Mouse (Mus musculus) hindbrain, embryonic 13.5 days (tissue): Measurements from ENCODE around the gene Knstrn. TPM values are rescaled to one million over a fixed set of nuclear protein-coding genes. Genes with fewer than 3 reads are reported as not detected.

ENCODE experiments used
- ATAC-seq: fragments of 200-750 bp; cut with Nextera tagmentation; 2 replicates; pipeline ENCODE4 v1.8.0; 2017; ENCODE audit warnings: moderate TSS enrichment; ENCODE audit not compliant: low FRiP score
- H3K27ac ChIP-seq: fragments of 300-500 bp; sonication (generic); 2 replicates; pipeline ENCODE4 v1.5.1; 2015; ENCODE audit warnings: inconsistent platforms, mild to moderate bottlenecking, moderate library complexity
- H3K27me3 ChIP-seq: fragments of 300-500 bp; sonication (generic); 2 replicates; pipeline ENCODE4 v1.6.1; 2015; ENCODE audit warnings: mild to moderate bottlenecking, inconsistent platforms
- H3K36me3 ChIP-seq: fragments of 300-500 bp; sonication (generic); 2 replicates; pipeline ENCODE4 v1.6.1; 2015; ENCODE audit warnings: mild to moderate bottlenecking, inconsistent platforms
- H3K4me1 ChIP-seq: fragments of 300-500 bp; sonication (generic); replicated peaks from 2 replicates; pipeline ENCODE4 v1.6.1; 2015; ENCODE audit warnings: inconsistent platforms
- H3K4me2 ChIP-seq: fragments of 300-500 bp; sonication (generic); 2 replicates; pipeline ENCODE4 v1.6.1; 2015; ENCODE audit warnings: inconsistent platforms, mild to moderate bottlenecking, moderate library complexity
- H3K4me3 ChIP-seq: fragments of 300-500 bp; sonication (generic); 2 replicates; pipeline ENCODE4 v1.5.1; 2015; ENCODE audit warnings: mild to moderate bottlenecking, inconsistent platforms
- H3K9ac ChIP-seq: fragments of 300-500 bp; sonication (generic); 2 replicates; pipeline ENCODE4 v1.6.1; 2015; ENCODE audit warnings: mild to moderate bottlenecking, inconsistent platforms
- H3K9me3 ChIP-seq: fragments of 300-500 bp; sonication (generic); 2 replicates; pipeline ENCODE4 v1.6.1; 2016; ENCODE audit warnings: inconsistent platforms
- WGBS: fragments of 180-500 bp; shearing (Covaris S2); methylation state at CpG from one replicate; pipeline ENCODE4 v1.1.7; 2015; 5-methylcytosine and 5-hydroxymethylcytosine counted together
- polyA plus RNA-seq: library from polyadenylated mRNA; unstranded; fragments of >200 nt; fragmentation: Nextera tagmentation; extraction: Ambion mirVana; gene quantifications from 2 replicates; pipeline ENCODE4 v1.2.1, GENCODE M21; 2015

The Knstrn gene
- polyA plus RNA-seq = 32.9 and 33.6 TPM in 2 replicates

GRCm38 (mm10) chr2:118813981-118814836 lies at the start of gene Knstrn:
Gene Knstrn (plus strand): TSS chr2:118814003.
- peak within 1 kb of the TSS; percentile 70 for H3K9ac ChIP-seq
- no peaks in the 10 kb centered on the region for H3K27me3 ChIP-seq
- H3K4me1 ChIP-seq = peaks cover 18% of the 10 kb centered on the region
- peak within 1 kb of the TSS; percentile 64 for H3K4me3 ChIP-seq
- H3K27ac ChIP-seq = no peak within 1 kb of the TSS
- no peaks in the 10 kb centered on the region; the same call in 1 of the 2 replicates for H3K36me3 ChIP-seq
- peak within 1 kb of the TSS; percentile 95 for H3K4me2 ChIP-seq
- WGBS = under 1% methylated on average over 49 of the region's 49 CpGs
- no peaks in the 10 kb centered on the region for H3K9me3 ChIP-seq
- peak; percentile 97 for ATAC-seq

- no peak for ATAC-seq
- peaks cover 50% of the 10 kb centered on the region for H3K4me1 ChIP-seq
- no peak overlapping the region for H3K4me2 ChIP-seq
- no peak overlapping the region for H3K4me3 ChIP-seq
- H3K9me3 ChIP-seq = no peaks in the 10 kb centered on the region
- peak overlapping the region; percentile 49; the same call in 1 of the 2 replicates for H3K27ac ChIP-seq
- H3K9ac ChIP-seq = no peak overlapping the region
- H3K27me3 ChIP-seq = peaks cover 5% of the 10 kb centered on the region; the same call in 1 of the 2 replicates
- no peaks in the 10 kb centered on the region for H3K36me3 ChIP-seq
- WGBS = 21% methylated on average over 11 of the region's 11 CpGs
Observed at GRCm38 (mm10) chr2:118764094-118764831, 49.5 kb upstream of the Knstrn start.

- Histone ChIP-seq H3K27ac (no peak overlapping the region), H3K36me3 (no peaks in the 10 kb centered on the region), H3K4me3 (no peak overlapping the region), H3K4me1 (peaks cover 45% of the 10 kb centered on the region), H3K4me2 (no peak overlapping the region), H3K27me3 (peaks cover 5% of the 10 kb centered on the region; the same call in 1 of the 2 replicates), H3K9ac (no peak overlapping the region), H3K9me3 (no peaks in the 10 kb centered on the region)
- ATAC-seq = no peak
- WGBS = 86% methylated on average over 5 of the region's 5 CpGs
Observed at GRCm38 (mm10) chr2:118764875-118765274, 48.9 kb upstream of the Knstrn start.

GRCm38 (mm10) chr2:118766041-118767033 lies 47.5 kb upstream of the Knstrn start:
- no peak overlapping the region for H3K9ac ChIP-seq
- no peaks in the 10 kb centered on the region for H3K9me3 ChIP-seq
- peaks cover 3% of the 10 kb centered on the region; the same call in 1 of the 2 replicates for H3K27me3 ChIP-seq
- H3K4me3 ChIP-seq = no peak overlapping the region
- peaks cover 31% of the 10 kb centered on the region for H3K4me1 ChIP-seq
- H3K4me2 ChIP-seq = no peak overlapping the region
- ATAC-seq = no peak
- H3K27ac ChIP-seq = no peak overlapping the region
- WGBS = 81% methylated on average over 10 of the region's 10 CpGs
- H3K36me3 ChIP-seq = no peaks in the 10 kb centered on the region

- Histone ChIP-seq H3K36me3 (no peaks in the 10 kb centered on the region), H3K27ac (no peak within 1 kb of the TSS), H3K9ac (no peak within 1 kb of the TSS), H3K9me3 (no peaks in the 10 kb centered on the region), H3K4me3 (no peak within 1 kb of the TSS), H3K4me2 (no peak within 1 kb of the TSS), H3K27me3 (0 out of 2 replicates have a peak, but pooled peaks cover 3% of the 10 kb centered on the region), H3K4me1 (peaks cover 10% of the 10 kb centered on the region)
- ATAC-seq = no peak
- WGBS = 83% methylated on average over 6 of the region's 6 CpGs
Observed at GRCm38 (mm10) chr2:118772158-118772874, 41.5 kb upstream of the Knstrn start, which contains the start of gene Phgr1. Gene Phgr1 (plus strand): TSS chr2:118772769.

GRCm38 (mm10) chr2:118774536-118774935 lies 39.3 kb upstream of the Knstrn start:
- WGBS = 90% methylated on average over 2 of the region's 2 CpGs
- H3K36me3 ChIP-seq = no peaks in the 10 kb centered on the region
- H3K9ac ChIP-seq = no peak overlapping the region
- no peak overlapping the region for H3K27ac ChIP-seq
- 0 out of 2 replicates have a peak, but pooled peaks cover 3% of the 10 kb centered on the region for H3K27me3 ChIP-seq
- H3K4me1 ChIP-seq = peaks cover 16% of the 10 kb centered on the region
- H3K9me3 ChIP-seq = no peaks in the 10 kb centered on the region
- no peak overlapping the region for H3K4me3 ChIP-seq
- ATAC-seq = no peak
- H3K4me2 ChIP-seq = no peak overlapping the region

GRCm38 (mm10) chr2:118775396-118775795 lies 38.4 kb upstream of the Knstrn start:
- WGBS = 77% methylated on average over 1 of the region's 1 CpGs
- H3K9me3 ChIP-seq = no peaks in the 10 kb centered on the region
- no peak overlapping the region for H3K9ac ChIP-seq
- 0 out of 2 replicates have a peak, but pooled peaks cover 3% of the 10 kb centered on the region for H3K27me3 ChIP-seq
- H3K4me2 ChIP-seq = no peak overlapping the region
- H3K27ac ChIP-seq = no peak overlapping the region
- H3K4me3 ChIP-seq = no peak overlapping the region
- ATAC-seq = no peak
- H3K4me1 ChIP-seq = peaks cover 23% of the 10 kb centered on the region
- H3K36me3 ChIP-seq = no peaks in the 10 kb centered on the region

- WGBS = 73% methylated on average over 4 of the region's 4 CpGs
- Histone ChIP-seq H3K27me3 (0 out of 2 replicates have a peak, but pooled peaks cover 3% of the 10 kb centered on the region), H3K9me3 (no peaks in the 10 kb centered on the region), H3K4me2 (no peak overlapping the region), H3K4me3 (no peak overlapping the region), H3K4me1 (peaks cover 28% of the 10 kb centered on the region), H3K9ac (no peak overlapping the region), H3K27ac (peak overlapping the region; percentile 40; the same call in 1 of the 2 replicates), H3K36me3 (no peaks in the 10 kb centered on the region)
- ATAC-seq = no peak
Observed at GRCm38 (mm10) chr2:118775846-118776245, 38.0 kb upstream of the Knstrn start.

GRCm38 (mm10) chr2:118776295-118776694 lies 37.5 kb upstream of the Knstrn start:
- Histone ChIP-seq H3K27me3 (0 out of 2 replicates have a peak, but pooled peaks cover 3% of the 10 kb centered on the region), H3K36me3 (no peaks in the 10 kb centered on the region), H3K4me1 (peaks cover 32% of the 10 kb centered on the region), H3K4me3 (no peak overlapping the region), H3K27ac (peak overlapping the region; percentile 40; the same call in 1 of the 2 replicates), H3K4me2 (no peak overlapping the region), H3K9ac (no peak overlapping the region), H3K9me3 (no peaks in the 10 kb centered on the region)
- WGBS = 88% methylated on average over 2 of the region's 2 CpGs
- no peak for ATAC-seq

GRCm38 (mm10) chr2:118778418-118778817 lies 35.4 kb upstream of the Knstrn start:
- Histone ChIP-seq H3K36me3 (no peaks in the 10 kb centered on the region), H3K4me1 (peaks cover 34% of the 10 kb centered on the region), H3K9me3 (no peaks in the 10 kb centered on the region), H3K27ac (no peak overlapping the region), H3K4me3 (no peak overlapping the region), H3K27me3 (no peaks in the 10 kb centered on the region), H3K9ac (no peak overlapping the region), H3K4me2 (no peak overlapping the region)
- 83% methylated on average over 4 of the region's 4 CpGs for WGBS
- ATAC-seq = no peak

- no peaks in the 10 kb centered on the region for H3K27me3 ChIP-seq
- H3K4me3 ChIP-seq = peak overlapping the region; percentile 55
- WGBS = 7% methylated on average over 10 of the region's 10 CpGs
- no peaks in the 10 kb centered on the region for H3K9me3 ChIP-seq
- ATAC-seq = peak; percentile 44
- H3K9ac ChIP-seq = peak overlapping the region; percentile 81
- no peaks in the 10 kb centered on the region for H3K36me3 ChIP-seq
- H3K27ac ChIP-seq = peak overlapping the region; percentile 91
- peak overlapping the region; percentile 71 for H3K4me2 ChIP-seq
- peaks cover 34% of the 10 kb centered on the region for H3K4me1 ChIP-seq
Observed at GRCm38 (mm10) chr2:118779065-118779464, 34.7 kb upstream of the Knstrn start.
